ENCODE assay signal across 8 mouse cellular contexts in the genomic region with DNA sequence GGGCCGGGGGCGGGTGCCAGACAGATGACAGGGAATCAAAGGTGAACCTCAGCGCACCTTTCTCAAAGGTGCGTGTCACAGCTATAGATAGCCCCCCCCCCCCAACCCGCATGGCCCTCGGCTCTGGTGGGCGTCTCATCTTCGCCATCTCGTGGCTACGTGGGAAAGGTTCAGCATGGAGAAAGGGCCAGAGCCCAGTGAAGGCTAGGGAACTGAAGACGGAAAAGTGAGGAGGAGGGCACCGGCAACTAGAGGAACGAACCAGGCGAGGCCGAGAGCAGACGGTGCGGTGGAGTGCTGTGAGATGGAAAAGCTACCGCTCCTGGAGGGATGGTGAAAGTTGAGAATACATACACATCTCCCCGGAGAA. TPM values are rescaled to one million over a fixed set of nuclear protein-coding genes. Genes with fewer than 3 reads are reported as not detected.
DNase-seq lines count a peak whose midpoint lies in the region; ATAC-seq and TF ChIP-seq lines count a peak whose summit lies in the region.

No protein-coding gene starts in this region.

- H3K27ac ChIP-seq in brown adipose tissue, adult 24 weeks (replicated peaks; ENCODE audit: low read depth, low read length) = peak overlapping the region; percentile 66
- H3K27ac ChIP-seq in kidney, embryonic 15.5 days = peak overlapping the region; percentile 97
- H3K27ac ChIP-seq in testis, adult 2 months (ENCODE audit: control insufficient read depth, insufficient read depth, low read depth, low read length) = peak overlapping the region; percentile 81

- TF ChIP-seq CTCF in testis, adult 2 months (IDR thresholded peaks at IDR 0.05; ENCODE audit: control insufficient read depth, insufficient read depth, insufficient replicate concordance, low read depth, low read length) = no peak

- H3K4me1 ChIP-seq in brown adipose tissue, adult 24 weeks (ENCODE audit: control insufficient read depth, insufficient read depth, insufficient read length, low read length) = peaks cover 2% of the 10 kb centered on the region
- H3K4me1 ChIP-seq in kidney, embryonic 15.5 days = peaks cover 60% of the 10 kb centered on the region
- H3K4me1 ChIP-seq in testis, adult 2 months (ENCODE audit: control insufficient read depth, insufficient read depth, low read length) = peaks cover 50% of the 10 kb centered on the region

- peaks cover 31% of the 10 kb centered on the region for H3K27me3 ChIP-seq in kidney, embryonic 15.5 days
- no peaks in the 10 kb centered on the region for H3K27me3 ChIP-seq in testis, adult 2 months (ENCODE audit: control insufficient read depth, insufficient read depth, low read length)

- peak overlapping the region; percentile 73 for H3K4me3 ChIP-seq in brown adipose tissue, adult 24 weeks (ENCODE audit: insufficient read depth, low read depth, low read length)
- H3K4me3 ChIP-seq in kidney, embryonic 15.5 days (replicated peaks) = peak overlapping the region; percentile 77
- H3K4me3 ChIP-seq in testis, adult 2 months (ENCODE audit: control insufficient read depth, low read depth, low read length) = peak overlapping the region; percentile 88

- intact Hi-C loops in left cerebral cortex, postnatal 36 days (cut with DNase I) = loop anchor here (10.0 kb wide), 1 partner anchor 325 kb away; a partner anchor contains a TSS

- H3K36me3 ChIP-seq in kidney, embryonic 15.5 days = no peaks in the 10 kb centered on the region
- no peaks in the 10 kb centered on the region for H3K36me3 ChIP-seq in testis, adult 2 months (ENCODE audit: control insufficient read depth, insufficient read depth, low read length)

- H3K4me2 ChIP-seq in kidney, embryonic 15.5 days = peak overlapping the region; percentile 95

- WGBS in kidney, embryonic 15.5 days = under 1% methylated on average over 19 of the region's 19 CpGs

- no peak for ATAC-seq in kidney, embryonic 15.5 days (replicated peaks; ENCODE audit: low FRiP score)

- DNase-seq in left cerebral cortex, adult 18-20 months (ENCODE audit: low spot score in 2 of 2) = peak; percentile 44 to 62
- DNase-seq in left cerebral cortex, postnatal 36 days (ENCODE audit: low spot score in 2 of 2) = no peak
- DNase-seq in gastrocnemius, postnatal 25 days = peak; percentile 26
- peak; percentile 54 for DNase-seq in lung, postnatal 36 days
- no peak for DNase-seq in right cerebral cortex, postnatal 4 days

- H3K9ac ChIP-seq in kidney, embryonic 15.5 days = peak overlapping the region; percentile 45

- no peak for TF ChIP-seq POLR2A in testis, adult 2 months (IDR thresholded peaks at IDR 0.05; ENCODE audit: control insufficient read depth, low read depth, low read length)

- H3K9me3 ChIP-seq in kidney, embryonic 15.5 days (replicated peaks) = no peaks in the 10 kb centered on the region

RNA-seq across cellular contexts. Expression of a gene that starts 6.0 kb away (rescaled TPM):
- 10 to 100 TPM; 28.2 to 32.2 TPM for total RNA-seq in left cerebral cortex, adult 18-20 months (2021)
- total RNA-seq in left cerebral cortex, postnatal 36 days (2021) = 10 to 100 TPM; 19.9 to 23.9 TPM
- polyA plus RNA-seq in brown adipose tissue, adult 24 weeks (2012; ENCODE audit: insufficient read depth, insufficient read length, missing spikeins) = 13.9 and 16.9 TPM in 2 replicates
- total RNA-seq in gastrocnemius, postnatal 25 days (2021) = 10 to 100 TPM; 23.9 to 27.7 TPM
- polyA plus RNA-seq in kidney, embryonic 15.5 days (2015; fragmentation: Nextera tagmentation; extraction: Ambion mirVana) = 32.6 and 33.0 TPM in 2 replicates
- polyA plus RNA-seq in testis, adult 2 months (2012; rRNA removed) = 8.0 and 8.6 TPM in 2 replicates

RNA-seq across cellular contexts. Expression of a gene that starts 21.4 kb away (rescaled TPM):
- 1 to 10 TPM; 3.4 to 3.7 TPM for total RNA-seq in left cerebral cortex, adult 18-20 months (2021)
- total RNA-seq in left cerebral cortex, postnatal 36 days (2021) = 1 to 10 TPM; 2.9 to 4.7 TPM
- polyA plus RNA-seq in brown adipose tissue, adult 24 weeks (2012; ENCODE audit: insufficient read depth, insufficient read length, missing spikeins) = 4.1 and 8.3 TPM in 2 replicates
- total RNA-seq in gastrocnemius, postnatal 25 days (2021) = 1 to 10 TPM; 6.1 to 7.0 TPM
- polyA plus RNA-seq in kidney, embryonic 15.5 days (2015; fragmentation: Nextera tagmentation; extraction: Ambion mirVana) = 41.9 and 44.3 TPM in 2 replicates
- 2.0 and 2.4 TPM in 2 replicates for polyA plus RNA-seq in testis, adult 2 months (2012; rRNA removed)

RNA-seq across cellular contexts. Expression of a gene that starts 24.0 kb away (rescaled TPM):
- 10 to 100 TPM; 42.7 to 48.1 TPM for total RNA-seq in left cerebral cortex, adult 18-20 months (2021)
- total RNA-seq in left cerebral cortex, postnatal 36 days (2021) = 10 to 100 TPM; 36.4 to 43.1 TPM
- polyA plus RNA-seq in brown adipose tissue, adult 24 weeks (2012; ENCODE audit: insufficient read depth, insufficient read length, missing spikeins) = 16.1 and 18.9 TPM in 2 replicates
- 10 to 100 TPM; 26.5 to 26.9 TPM for total RNA-seq in gastrocnemius, postnatal 25 days (2021)
- polyA plus RNA-seq in kidney, embryonic 15.5 days (2015; fragmentation: Nextera tagmentation; extraction: Ambion mirVana) = 30.2 and 30.5 TPM in 2 replicates
- polyA plus RNA-seq in testis, adult 2 months (2012; rRNA removed) = 35.3 and 42.5 TPM in 2 replicates

RNA-seq across cellular contexts. Expression of a gene that starts 24.1 kb away (rescaled TPM):
- total RNA-seq in left cerebral cortex, adult 18-20 months (2021) = 100 to 1,000 TPM; 117 to 120 TPM
- total RNA-seq in left cerebral cortex, postnatal 36 days (2021) = 100 to 1,000 TPM in 1 of 2 experiments, 10 to 100 TPM in 1; 97.9 to 108 TPM
- 249 and 290 TPM in 2 replicates for polyA plus RNA-seq in brown adipose tissue, adult 24 weeks (2012; ENCODE audit: insufficient read depth, insufficient read length, missing spikeins)
- total RNA-seq in gastrocnemius, postnatal 25 days (2021) = 10 to 100 TPM; 60.4 to 65.0 TPM
- 153 and 155 TPM in 2 replicates for polyA plus RNA-seq in kidney, embryonic 15.5 days (2015; fragmentation: Nextera tagmentation; extraction: Ambion mirVana)
- polyA plus RNA-seq in testis, adult 2 months (2012; rRNA removed) = 325 and 343 TPM in 2 replicates

RNA-seq across cellular contexts. Expression of a gene that starts 50.2 kb away (rescaled TPM):
- total RNA-seq in left cerebral cortex, adult 18-20 months (2021) = 100 to 1,000 TPM; 346 to 387 TPM
- total RNA-seq in left cerebral cortex, postnatal 36 days (2021) = 100 to 1,000 TPM; 421 to 443 TPM
- polyA plus RNA-seq in brown adipose tissue, adult 24 weeks (2012; ENCODE audit: insufficient read depth, insufficient read length, missing spikeins) = 19.4 and 27.0 TPM in 2 replicates
- total RNA-seq in gastrocnemius, postnatal 25 days (2021) = 10 to 100 TPM; 12.0 to 13.9 TPM
- 54.8 and 62.8 TPM in 2 replicates for polyA plus RNA-seq in kidney, embryonic 15.5 days (2015; fragmentation: Nextera tagmentation; extraction: Ambion mirVana)
- polyA plus RNA-seq in testis, adult 2 months (2012; rRNA removed) = 49.4 and 52.5 TPM in 2 replicates

Comparison
In these comparisons a context has a peak if more than half of its experiments do, and no peak if none do; other contexts are left out.
1. DNase-seq: peak in left cerebral cortex, adult 18-20 months (2 of 2), gastrocnemius, postnatal 25 days (single experiment) and lung, postnatal 36 days (single experiment); none in left cerebral cortex, postnatal 36 days (0 of 2) and right cerebral cortex, postnatal 4 days (single experiment).
2. Peak in every context shown above with its lines, with median percentiles within 50 percentile points of each other: H3K27ac ChIP-seq and H3K4me3 ChIP-seq.